Mouse (Mus musculus) thymus, postnatal 25 days (tissue): ENCODE measurements around the gene Gm11492.

Source experiments
- DNase-seq: peaks from one replicate; pipeline ENCODE4 v3.0.0; 2022

Gm11492 gene

DNA sequence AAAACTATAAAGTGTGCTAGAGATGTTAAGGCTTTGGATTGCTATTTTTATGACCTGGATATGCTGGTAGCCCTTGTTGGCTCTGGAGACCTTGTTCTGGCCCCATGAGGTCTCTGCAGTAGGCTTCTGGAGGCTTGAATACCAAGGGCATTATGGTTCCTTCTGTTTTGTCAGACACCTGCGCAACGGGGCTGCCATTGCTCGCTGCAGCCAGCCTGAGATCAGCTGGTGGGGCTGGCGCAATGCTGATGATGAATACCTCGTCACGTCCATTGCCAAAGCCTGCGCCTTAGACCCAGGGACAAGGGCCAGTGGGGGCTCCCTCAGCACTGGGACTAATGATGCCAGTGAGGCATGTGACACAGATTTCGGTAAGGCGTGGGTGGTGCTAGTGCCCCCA lies 35.8 kb downstream of the Gm11492 start:
- no peak for DNase-seq

DNA sequence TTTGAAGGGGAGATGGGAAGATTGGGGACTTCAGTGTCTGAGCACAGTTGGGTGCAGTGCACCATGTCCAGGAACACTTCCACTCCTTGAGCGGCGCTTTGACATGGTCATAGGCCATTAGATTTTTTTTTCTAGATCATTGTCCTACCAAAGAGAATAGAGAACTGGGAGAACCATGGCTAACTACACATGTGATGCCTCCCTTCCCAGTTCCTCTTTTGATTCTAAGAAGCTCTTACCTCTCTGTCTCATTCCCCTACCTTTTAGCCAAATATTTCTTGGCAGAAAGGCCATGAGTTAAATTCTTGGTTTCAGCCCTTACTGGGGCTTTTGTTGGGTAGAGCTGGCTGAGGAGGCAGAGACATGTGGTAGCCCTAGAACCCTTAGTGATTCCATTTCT lies 37.1 kb downstream of the Gm11492 start:
- no peak for DNase-seq

DNA sequence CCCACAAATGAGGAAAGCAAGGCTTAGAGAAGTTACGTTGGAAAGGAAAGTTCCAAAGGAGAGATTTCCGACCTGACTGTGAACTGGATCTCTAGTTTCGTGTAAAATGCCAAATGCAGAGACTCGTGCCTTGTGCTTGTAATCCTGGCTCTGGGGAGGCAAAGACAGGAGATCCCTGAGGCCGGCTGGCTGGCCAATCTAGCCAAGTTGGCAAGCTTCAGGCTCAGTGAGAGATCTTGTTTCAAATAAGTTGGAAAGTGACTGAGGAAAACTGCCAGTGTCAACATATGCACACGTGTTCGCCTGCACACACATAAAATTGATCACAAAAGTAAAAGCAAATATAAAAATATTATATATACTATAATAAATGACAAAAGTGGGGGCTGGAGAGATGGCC lies 42.8 kb downstream of the Gm11492 start:
- DNase-seq = no peak

DNA sequence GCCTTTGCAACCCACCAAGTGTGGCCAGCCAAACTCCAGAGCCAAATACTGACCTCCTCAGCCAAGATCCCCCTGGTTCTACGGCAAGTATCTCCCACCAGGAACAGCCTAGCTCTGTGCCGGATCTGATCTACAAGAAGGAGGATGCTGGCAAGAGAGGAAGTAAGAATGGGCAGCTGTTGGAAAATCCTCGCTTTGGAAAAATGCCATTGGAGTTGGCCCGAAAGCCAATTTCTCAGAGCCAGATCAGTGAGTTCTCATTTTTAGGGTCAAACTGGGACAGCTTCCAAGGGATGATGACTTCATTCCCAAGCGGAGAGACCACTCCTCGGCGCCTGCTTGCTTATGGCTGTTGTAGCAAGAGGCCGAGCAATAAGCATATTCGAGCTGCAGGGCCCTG lies 45.1 kb downstream of the Gm11492 start:
- DNase-seq = no peak

DNA sequence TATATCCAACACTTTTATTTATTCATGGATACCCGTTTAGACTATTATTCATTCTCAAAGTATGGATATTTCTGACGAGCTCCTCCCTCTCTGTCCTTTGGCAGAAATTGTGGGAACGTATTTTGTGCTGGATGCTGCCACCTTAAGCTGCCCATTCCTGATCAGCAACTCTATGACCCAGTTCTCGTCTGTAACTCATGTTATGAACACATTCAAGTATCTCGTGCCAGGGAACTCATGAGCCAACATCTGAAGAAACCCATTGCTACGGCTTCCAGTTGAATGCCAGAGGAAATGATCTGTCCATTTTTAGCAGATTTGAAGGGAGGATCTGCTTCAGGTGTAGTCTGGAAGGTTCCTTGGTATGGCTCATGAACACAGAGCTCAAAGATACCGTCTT lies 47.5 kb downstream of the Gm11492 start:
- DNase-seq = no peak

- DNase-seq = no peak
Observed at GRCm38 (mm10) chr11:87615551-87615950, 49.1 kb downstream of the Gm11492 start.

DNA sequence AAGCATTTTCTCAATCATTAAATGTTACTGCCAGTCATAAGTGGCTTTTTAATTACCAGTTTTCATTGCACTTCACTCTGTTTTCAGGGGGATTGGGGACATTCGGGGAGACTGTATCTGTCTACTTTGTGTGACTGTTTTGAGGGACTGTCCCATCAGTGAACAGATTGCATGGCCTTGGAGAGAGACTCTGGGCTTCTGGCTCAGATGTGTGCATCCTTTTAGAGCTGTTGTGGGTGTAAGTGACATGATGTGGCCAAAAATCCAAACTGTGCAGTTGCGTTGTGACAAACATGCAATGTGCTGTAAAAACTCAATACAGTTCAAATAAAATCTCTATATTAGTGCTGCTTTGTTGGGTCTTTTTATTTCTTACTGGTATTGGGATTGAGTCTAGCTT lies 49.5 kb downstream of the Gm11492 start:
- no peak for DNase-seq

- no peak for DNase-seq
Observed at GRCm38 (mm10) chr11:87616790-87617474, 50.5 kb downstream of the Gm11492 start, which contains the start of gene Hsf5. Gene Hsf5 (plus strand): TSS chr11:87617164.

GRCm38 (mm10) chr11:87617606-87618005 lies 51.2 kb downstream of the Gm11492 start:
- DNase-seq = no peak
